8 mouse cellular contexts compared by ENCODE assay signal in genomic region chr11:109362463-109363190, GRCm38 (mm10). TPM values are rescaled to one million over a fixed set of nuclear protein-coding genes. Genes with fewer than 3 reads are reported as not detected.
A peak's percentile ranks its signal among the peaks of the same experiment; 100 is the strongest.
DNase-seq lines count a peak whose midpoint lies in the region; ATAC-seq and TF ChIP-seq lines count a peak whose summit lies in the region.

TSS of gene Gna13 (plus strand) at chr11:109362831.

- ATAC-seq in forebrain, embryonic 16.5 days, result peak; percentile 69
- peak; percentile 77 for ATAC-seq in lung, embryonic 14.5 days (ENCODE audit: insufficient read depth)

- peaks cover 11% of the 10 kb centered on the region for H3K36me3 ChIP-seq in ES-E14 (ENCODE audit: control insufficient read depth, insufficient read depth, low read length, poor library complexity, severe bottlenecking)
- H3K36me3 ChIP-seq in forebrain, embryonic 16.5 days (ENCODE audit: control insufficient read depth, insufficient read depth), result peaks cover 3% of the 10 kb centered on the region
- H3K36me3 ChIP-seq in lung, embryonic 14.5 days (ENCODE audit: insufficient read depth), result peaks cover 22% of the 10 kb centered on the region
- 0 out of 2 replicates have a peak, but pooled peaks cover 5% of the 10 kb centered on the region for H3K36me3 ChIP-seq in thymus, adult 2 months (ENCODE audit: control insufficient read depth, insufficient read depth, low read length)

- peak within 1 kb of the TSS; percentile 91 for H3K4me2 ChIP-seq in forebrain, embryonic 16.5 days (ENCODE audit: low read length)
- peak within 1 kb of the TSS; percentile 75 for H3K4me2 ChIP-seq in lung, embryonic 14.5 days

- WGBS in forebrain, embryonic 16.5 days, result under 1% methylated on average over 48 of the region's 89 CpGs
- under 1% methylated on average over 63 of the region's 89 CpGs for WGBS in lung, embryonic 14.5 days
- WGBS in olfactory bulb, adult 2 months, result 1% methylated on average over 65 of the region's 89 CpGs
- under 1% methylated on average over 85 of the region's 89 CpGs for WGBS in thymus, adult 2 months

- TF ChIP-seq POLR2A in olfactory bulb, adult 2 months (IDR thresholded peaks at IDR 0.05; ENCODE audit: insufficient read depth, low read depth, low read length), result peak; percentile 52
- peak; percentile 45 for TF ChIP-seq POLR2A in thymus, adult 2 months (IDR thresholded peaks at IDR 0.05; ENCODE audit: control insufficient read depth, extremely low read depth, insufficient read depth, low read length, poor library complexity)

- peak within 1 kb of the TSS; percentile 83 for H3K9ac ChIP-seq in ES-E14 (ENCODE audit: insufficient read depth, low read depth, low read length, poor library complexity, severe bottlenecking)
- peak within 1 kb of the TSS; percentile 89 for H3K9ac ChIP-seq in forebrain, embryonic 16.5 days (replicated peaks; ENCODE audit: low read depth, low read length)
- H3K9ac ChIP-seq in lung, embryonic 14.5 days, result peak within 1 kb of the TSS; percentile 91

- intact Hi-C loops in heart, postnatal 36 days (cut with DNase I), result loop anchor here (1.0 to 10.0 kb wide), 3 partner anchors 32 to 438 kb away; partner anchors contain the start of genes Amz2 and Axin2

- H3K27me3 ChIP-seq in forebrain, embryonic 16.5 days (replicated peaks; ENCODE audit: control insufficient read depth, insufficient read depth, low read length), result no peaks in the 10 kb centered on the region
- no peaks in the 10 kb centered on the region for H3K27me3 ChIP-seq in lung, embryonic 14.5 days (ENCODE audit: insufficient read depth, low read length)
- H3K27me3 ChIP-seq in thymus, adult 2 months (ENCODE audit: control insufficient read depth, insufficient read depth, low read length), result no peaks in the 10 kb centered on the region

- peak within 1 kb of the TSS; percentile 80 to 85 for H3K4me3 ChIP-seq in ES-E14 (ENCODE audit: insufficient read depth in 1 of 2, low read depth in 1 of 2, low read length in 2 of 2, poor library complexity in 1 of 2, severe bottlenecking in 1 of 2)
- H3K4me3 ChIP-seq in forebrain, embryonic 16.5 days (replicated peaks; ENCODE audit: low read length), result peak within 1 kb of the TSS; percentile 90
- H3K4me3 ChIP-seq in layer of hippocampus, adult 2 months, result peak within 1 kb of the TSS; percentile 98
- H3K4me3 ChIP-seq in lung, embryonic 14.5 days (ENCODE audit: low read depth, low read length), result peak within 1 kb of the TSS; percentile 89
- peak within 1 kb of the TSS; percentile 90 for H3K4me3 ChIP-seq in olfactory bulb, adult 2 months (ENCODE audit: insufficient read depth, low read depth, low read length)
- H3K4me3 ChIP-seq in thymus, adult 2 months (ENCODE audit: control insufficient read depth, insufficient read depth, low read length), result peak within 1 kb of the TSS; percentile 83

- peaks cover 15 to 17% of the 10 kb centered on the region in 2 experiments for H3K4me1 ChIP-seq in ES-E14 (ENCODE audit: control insufficient read depth in 2 of 2, insufficient read depth in 2 of 2, low read length in 2 of 2, poor library complexity in 1 of 2)
- peaks cover 61% of the 10 kb centered on the region for H3K4me1 ChIP-seq in forebrain, embryonic 16.5 days (replicated peaks; ENCODE audit: control insufficient read depth, insufficient read depth, low read length)
- H3K4me1 ChIP-seq in lung, embryonic 14.5 days (ENCODE audit: insufficient read depth), result peaks cover 4% of the 10 kb centered on the region
- H3K4me1 ChIP-seq in olfactory bulb, adult 2 months (ENCODE audit: control insufficient read depth, insufficient read depth, low read length), result peaks cover 12% of the 10 kb centered on the region; the same call in 1 of the 2 replicates
- H3K4me1 ChIP-seq in thymus, adult 2 months (replicated peaks; ENCODE audit: control insufficient read depth, insufficient read depth, low read length), result peaks cover 18% of the 10 kb centered on the region

- peak within 1 kb of the TSS; percentile 76 for H3K27ac ChIP-seq in ES-E14 (ENCODE audit: insufficient read depth, low read depth, low read length, poor library complexity, severe bottlenecking)
- H3K27ac ChIP-seq in forebrain, embryonic 16.5 days (ENCODE audit: low read length), result peak within 1 kb of the TSS; percentile 92
- H3K27ac ChIP-seq in layer of hippocampus, adult 2 months, result peak within 1 kb of the TSS; percentile 93
- H3K27ac ChIP-seq in lung, embryonic 14.5 days (ENCODE audit: low read depth), result peak within 1 kb of the TSS; percentile 97
- peak within 1 kb of the TSS; percentile 93 for H3K27ac ChIP-seq in olfactory bulb, adult 2 months (ENCODE audit: insufficient read depth, low read depth, low read length)
- H3K27ac ChIP-seq in thymus, adult 2 months (ENCODE audit: control insufficient read depth, insufficient read depth, low read length), result peak within 1 kb of the TSS; percentile 73

- DNase-seq in ES-E14 (ENCODE audit: low read depth, low spot score), result peak; percentile 72
- peak; percentile 93 for DNase-seq in cerebellum, adult 11-12 months
- DNase-seq in heart, postnatal 36 days, result peak; percentile 91 to 94
- peak; percentile 87 to 92 for DNase-seq in layer of hippocampus, adult 2 months (ENCODE audit: low spot score in 2 of 2)
- DNase-seq in lung, embryonic 14.5 days, result peak; percentile 97
- DNase-seq in thymus, adult 2 months, result peak; percentile 89

- in situ Hi-C loops in ES-E14 (cut with MboI; ENCODE audit: low sequenced_read_pairs in 2 of 2, unreplicated experiment in 2 of 2), result no loop called here

- no peak for TF ChIP-seq CTCF in layer of hippocampus, adult 2 months (conservative IDR thresholded peaks at IDR 0.05)
- no peak for TF ChIP-seq CTCF in lung, embryonic 14.5 days (IDR thresholded peaks at IDR 0.05; ENCODE audit: low read depth)
- no peak for TF ChIP-seq CTCF in olfactory bulb, adult 2 months (IDR thresholded peaks at IDR 0.05; ENCODE audit: insufficient read depth, low read depth, low read length)
- TF ChIP-seq CTCF in thymus, adult 2 months (IDR thresholded peaks at IDR 0.05; ENCODE audit: borderline replicate concordance, control insufficient read depth, extremely low read depth, insufficient read depth, low read length, poor library complexity), result no peak

- no peaks in the 10 kb centered on the region for H3K9me3 ChIP-seq in ES-E14 (ENCODE audit: control insufficient read depth, insufficient read depth, low read depth, low read length)
- no peaks in the 10 kb centered on the region for H3K9me3 ChIP-seq in forebrain, embryonic 16.5 days (ENCODE audit: control insufficient read depth, low read length)
- H3K9me3 ChIP-seq in lung, embryonic 14.5 days (ENCODE audit: low read depth, low read length), result no peaks in the 10 kb centered on the region

TF ChIP-seq in ES-E14, 5 proteins besides CTCF, POLR2A, EP300 and RAD21:
- TF ChIP-seq ZNF384 (IDR thresholded peaks at IDR 0.05; ENCODE audit: low read depth, low read length) (no peak), HCFC1 (IDR thresholded peaks at IDR 0.05; ENCODE audit: borderline replicate concordance, insufficient read depth, low read length) (no peak), CHD2 (IDR thresholded peaks at IDR 0.05; ENCODE audit: low read depth, low read length) (no peak), MAFK (IDR thresholded peaks at IDR 0.05; ENCODE audit: insufficient read depth, low read depth, low read length) (no peak), ZC3H11A (IDR thresholded peaks at IDR 0.05; ENCODE audit: borderline replicate concordance, low read depth, low read length) (no peak)

RNA-seq across cellular contexts. Expression of gene Gna13, which starts in this region (rescaled TPM):
- total RNA-seq in ES-E14 (2012; rRNA removed), result 32.9 and 34.8 TPM in 2 replicates
- 16.1 and 17.1 TPM in 2 replicates for polyA plus RNA-seq in forebrain, embryonic 16.5 days (2015; fragmentation: Nextera tagmentation; extraction: Ambion mirVana)
- 10 to 100 TPM; 33.7 to 34.2 TPM for total RNA-seq in heart, postnatal 36 days (2021)
- 10 to 100 TPM; 55.5 to 60.9 TPM for total RNA-seq in layer of hippocampus, adult 2 months (2021)
- polyA plus RNA-seq in lung, embryonic 14.5 days (2014; fragmentation: Nextera tagmentation; extraction: Ambion mirVana), result 30.7 and 33.8 TPM in 2 replicates
- polyA plus RNA-seq in olfactory bulb, adult 2 months (2012; ENCODE audit: insufficient read depth, insufficient read length, low replicate concordance, missing spikeins), result not detected in 2 replicates
- 49.6 and 56.1 TPM in 2 replicates for polyA plus RNA-seq in thymus, adult 2 months (2012; rRNA removed)

Comparison
In these comparisons a context has a peak if more than half of its experiments do, and no peak if none do; other contexts are left out.
1. Peak in every context shown above with its lines: DNase-seq, ATAC-seq, H3K4me3 ChIP-seq and H3K27ac ChIP-seq.